Mouse (Mus musculus): ENCODE results near the gene Rad9a.
A peak's percentile ranks its signal among the peaks of the same experiment; 100 is the strongest.
"Not testable (repeated sequence)": the region's sequence is repeated elsewhere in the genome, so short reads cannot be mapped to it uniquely, and the experiment has no call there.

Gene Rad9a

GRCm38 (mm10) chr19:4201291-4201909, at the start of gene Rad9a:
TSS of gene Rad9a (minus strand) at chr19:4201662.
- peak; percentile 100 for DNase-seq (ENCODE audit: low read depth, low spot score)

- DNase-seq (ENCODE audit: low read depth, low spot score): not testable (repeated sequence)
Observed at GRCm38 (mm10) chr19:4248683-4249082, 47.2 kb upstream of the Rad9a start.

GRCm38 (mm10) chr19:4247010-4247409, 45.5 kb upstream of the Rad9a start:
- DNase-seq (ENCODE audit: low read depth, low spot score): peak; percentile 63

- DNase-seq (ENCODE audit: low read depth, low spot score): peak; percentile 84
Observed at GRCm38 (mm10) chr19:4244775-4245174, 43.3 kb upstream of the Rad9a start.

- DNase-seq (ENCODE audit: low read depth, low spot score): no peak
Observed at GRCm38 (mm10) chr19:4242416-4242815, 41.0 kb upstream of the Rad9a start.

- peak; percentile 56 for DNase-seq (ENCODE audit: low read depth, low spot score)
Observed at GRCm38 (mm10) chr19:4240247-4240668, 38.8 kb upstream of the Rad9a start.

- DNase-seq (ENCODE audit: low read depth, low spot score): no peak
Observed at GRCm38 (mm10) chr19:4234548-4234947, 33.1 kb upstream of the Rad9a start.

- no peak for DNase-seq (ENCODE audit: low read depth, low spot score)
Observed at GRCm38 (mm10) chr19:4232651-4233050, 31.2 kb upstream of the Rad9a start.

GRCm38 (mm10) chr19:4232186-4232572, 30.7 kb upstream of the Rad9a start:
- peak; percentile 81 for DNase-seq (ENCODE audit: low read depth, low spot score)

GRCm38 (mm10) chr19:4231253-4232185, 30.1 kb upstream of the Rad9a start, which contains the start of gene Pold4:
TSS of gene Pold4 (plus strand) at chr19:4231899.
- DNase-seq (ENCODE audit: low read depth, low spot score): peak; percentile 99

- peak; percentile 80 for DNase-seq (ENCODE audit: low read depth, low spot score)
Observed at GRCm38 (mm10) chr19:4230415-4230814, 29.0 kb upstream of the Rad9a start.

GRCm38 (mm10) chr19:4229451-4230076, 28.1 kb upstream of the Rad9a start:
- no peak for DNase-seq (ENCODE audit: low read depth, low spot score)

- DNase-seq (ENCODE audit: low read depth, low spot score): no peak
Observed at GRCm38 (mm10) chr19:4228891-4229290, 27.4 kb upstream of the Rad9a start.

- peak; percentile 96 for DNase-seq (ENCODE audit: low read depth, low spot score)
Observed at GRCm38 (mm10) chr19:4227894-4228678, 26.6 kb upstream of the Rad9a start.

- no peak for DNase-seq (ENCODE audit: low read depth, low spot score)
Observed at GRCm38 (mm10) chr19:4227446-4227845, 26.0 kb upstream of the Rad9a start.

GRCm38 (mm10) chr19:4226779-4227178, 25.3 kb upstream of the Rad9a start:
- no peak for DNase-seq (ENCODE audit: low read depth, low spot score)

GRCm38 (mm10) chr19:4222165-4222564, 20.7 kb upstream of the Rad9a start:
- DNase-seq (ENCODE audit: low read depth, low spot score): no peak

- peak; percentile 65 for DNase-seq (ENCODE audit: low read depth, low spot score)
Observed at GRCm38 (mm10) chr19:4220957-4221743, 19.7 kb upstream of the Rad9a start.

GRCm38 (mm10) chr19:4220416-4220815, 19.0 kb upstream of the Rad9a start:
- DNase-seq (ENCODE audit: low read depth, low spot score): no peak

- DNase-seq (ENCODE audit: low read depth, low spot score): no peak
Observed at GRCm38 (mm10) chr19:4219943-4220342, 18.5 kb upstream of the Rad9a start.

- no peak for DNase-seq (ENCODE audit: low read depth, low spot score)
Observed at GRCm38 (mm10) chr19:4218784-4219183, 17.3 kb upstream of the Rad9a start.

Measured in 3T3-L1 (cell line).